Mouse (Mus musculus): Measurements from ENCODE around the gene Oas1e. TPM values are rescaled to one million over a fixed set of nuclear protein-coding genes. Genes with fewer than 3 reads are reported as not detected.

Gene Oas1e
- total and polyA plus RNA-seq, 2 experiments from 2014 or later = 0.21 TPM; not detected in 1

DNA sequence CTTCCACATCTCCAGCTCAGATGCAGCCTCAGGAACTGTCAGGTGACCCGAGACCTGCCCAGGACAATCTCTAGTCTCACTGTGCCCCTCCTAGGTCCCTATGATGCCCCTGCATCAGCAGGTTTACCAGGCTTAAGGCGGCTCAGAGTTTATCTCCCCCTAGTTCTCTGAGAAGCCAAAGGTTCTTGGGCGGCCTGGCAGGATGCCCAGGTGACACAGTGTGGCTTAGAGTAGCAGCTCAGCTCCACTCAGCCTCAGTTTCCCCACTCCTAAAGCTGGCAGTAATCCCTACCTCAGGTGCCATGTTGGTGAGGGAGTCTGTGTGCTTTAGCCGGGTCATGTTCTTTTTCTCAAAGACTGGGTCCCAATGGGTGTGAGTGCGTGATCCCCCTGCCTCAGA lies 18.5 kb downstream of the Oas1e start:
- H3K36me3 ChIP-seq (ENCODE audit: insufficient read depth) = no peaks in the 10 kb centered on the region
- TF ChIP-seq CTCF (IDR thresholded peaks at IDR 0.05; ENCODE audit: low read depth) = no peak
- no peak overlapping the region for H3K27ac ChIP-seq (ENCODE audit: low read depth, low read length)
- WGBS = 79% methylated on average over 5 of the region's 5 CpGs
- ATAC-seq (no peak), DNase-seq (no peak)
- no peaks in the 10 kb centered on the region for H3K9me3 ChIP-seq (ENCODE audit: low read length)
- H3K4me2 ChIP-seq (ENCODE audit: low read depth) = no peak overlapping the region
- H3K27me3 ChIP-seq (ENCODE audit: insufficient read depth, low read length) = no peaks in the 10 kb centered on the region
- no peak overlapping the region for H3K9ac ChIP-seq
- H3K4me3 ChIP-seq (ENCODE audit: low read depth, low read length) = no peak overlapping the region
- no peaks in the 10 kb centered on the region for H3K4me1 ChIP-seq (ENCODE audit: insufficient read depth)

DNA sequence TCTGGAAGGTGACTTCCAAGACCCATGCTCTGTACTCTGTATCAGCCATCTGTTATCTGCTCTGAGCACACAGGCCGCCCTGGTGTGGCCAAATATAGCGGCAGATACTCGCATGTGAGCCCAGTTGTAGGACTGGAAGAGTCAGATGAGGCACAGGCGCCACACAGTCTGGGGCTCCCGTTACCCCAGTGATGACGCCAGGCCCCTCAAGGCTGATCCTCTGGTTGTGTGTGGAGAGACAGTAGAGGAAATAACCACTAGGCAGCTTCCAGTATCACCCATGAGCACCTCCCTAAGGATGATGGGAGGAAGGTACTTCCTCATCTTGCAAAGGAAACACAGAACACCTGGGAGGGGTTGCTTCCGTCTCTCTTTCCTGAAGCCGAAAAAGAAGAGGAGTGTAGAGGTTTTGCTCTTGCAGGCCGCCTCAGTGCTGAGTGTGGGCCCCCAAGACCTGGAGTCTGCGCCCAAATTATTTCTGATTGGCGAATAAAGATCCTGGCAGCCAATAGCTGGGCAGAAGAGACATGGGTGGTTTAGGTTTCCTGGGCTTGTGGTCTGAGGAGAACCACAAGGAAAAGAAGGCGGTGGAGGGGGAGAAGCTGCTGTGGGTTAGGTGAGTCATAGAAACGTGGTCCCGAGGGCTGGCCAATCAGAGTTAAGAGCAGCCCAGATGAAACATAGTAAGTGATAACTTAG lies 19.9 kb downstream of the Oas1e start:
- no peak overlapping the region for H3K27ac ChIP-seq (ENCODE audit: low read depth, low read length)
- no peak overlapping the region for H3K9ac ChIP-seq
- no peaks in the 10 kb centered on the region for H3K27me3 ChIP-seq (ENCODE audit: insufficient read depth, low read length)
- H3K9me3 ChIP-seq (ENCODE audit: low read length) = no peaks in the 10 kb centered on the region
- H3K4me2 ChIP-seq (ENCODE audit: low read depth) = no peak overlapping the region
- no peak overlapping the region for H3K4me3 ChIP-seq (ENCODE audit: low read depth, low read length)
- no peak for ATAC-seq
- DNase-seq = no peak
- WGBS = 87% methylated on average over 14 of the region's 14 CpGs
- H3K36me3 ChIP-seq (ENCODE audit: insufficient read depth) = no peaks in the 10 kb centered on the region
- no peak for TF ChIP-seq CTCF (IDR thresholded peaks at IDR 0.05; ENCODE audit: low read depth)
- no peaks in the 10 kb centered on the region for H3K4me1 ChIP-seq (ENCODE audit: insufficient read depth)

DNA sequence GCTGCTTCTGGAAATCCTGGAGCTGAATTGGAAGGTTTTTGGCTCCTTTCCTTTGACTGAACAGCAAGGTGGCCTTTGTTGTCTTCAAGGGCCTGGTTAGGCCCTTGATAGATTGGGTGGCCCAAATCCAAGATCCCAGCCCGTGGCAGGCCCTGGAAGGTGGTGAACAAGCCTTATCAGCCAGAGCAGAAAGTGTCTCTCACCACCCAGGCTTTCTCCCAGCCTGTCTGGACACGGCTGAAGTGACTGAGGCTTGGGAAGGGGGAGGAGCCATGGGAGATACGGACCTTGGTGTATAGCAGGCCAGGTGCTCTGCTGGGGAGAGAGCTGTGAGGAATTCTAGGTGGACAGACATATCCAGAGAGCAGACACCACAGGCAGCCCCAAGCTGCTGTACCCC lies 25.9 kb downstream of the Oas1e start:
- H3K27ac ChIP-seq (ENCODE audit: low read depth, low read length) = no peak overlapping the region
- no peak overlapping the region for H3K9ac ChIP-seq
- DNase-seq (no peak), ATAC-seq (no peak)
- no peak overlapping the region for H3K4me3 ChIP-seq (ENCODE audit: low read depth, low read length)
- H3K9me3 ChIP-seq (ENCODE audit: low read length) = no peaks in the 10 kb centered on the region
- WGBS = 70% methylated on average over 3 of the region's 3 CpGs
- TF ChIP-seq CTCF (IDR thresholded peaks at IDR 0.05; ENCODE audit: low read depth) = no peak
- no peaks in the 10 kb centered on the region for H3K36me3 ChIP-seq (ENCODE audit: insufficient read depth)
- H3K27me3 ChIP-seq (ENCODE audit: insufficient read depth, low read length) = no peaks in the 10 kb centered on the region
- no peak overlapping the region for H3K4me2 ChIP-seq (ENCODE audit: low read depth)
- H3K4me1 ChIP-seq (ENCODE audit: insufficient read depth) = no peaks in the 10 kb centered on the region

DNA sequence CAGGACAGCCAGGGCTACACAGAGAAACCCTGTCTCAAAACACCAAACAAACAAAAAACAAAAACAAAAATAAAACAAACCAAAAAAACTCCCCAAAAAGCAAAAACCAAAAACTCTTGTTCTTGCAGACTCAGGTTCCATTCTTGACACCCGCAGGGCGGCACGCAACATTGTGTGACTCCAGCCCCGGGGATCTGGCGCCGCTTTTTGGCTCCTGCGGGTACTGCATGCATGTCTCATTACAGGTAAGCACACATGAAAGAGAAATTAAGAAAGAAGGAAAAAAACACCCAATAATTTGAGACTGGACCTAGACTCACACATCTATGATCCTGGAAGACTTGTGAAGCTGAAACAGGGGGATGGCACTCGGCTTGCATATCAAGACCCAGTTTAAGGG lies 30.3 kb downstream of the Oas1e start:
- Histone ChIP-seq H3K9ac (no peak overlapping the region), H3K4me1 (ENCODE audit: insufficient read depth) (no peaks in the 10 kb centered on the region), H3K36me3 (ENCODE audit: insufficient read depth) (no peaks in the 10 kb centered on the region), H3K27ac (ENCODE audit: low read depth, low read length) (no peak overlapping the region), H3K4me2 (ENCODE audit: low read depth) (no peak overlapping the region), H3K27me3 (ENCODE audit: insufficient read depth, low read length) (no peaks in the 10 kb centered on the region), H3K4me3 (ENCODE audit: low read depth, low read length) (no peak overlapping the region), H3K9me3 (ENCODE audit: low read length) (no peaks in the 10 kb centered on the region)
- 81% methylated on average over 8 of the region's 8 CpGs for WGBS
- ATAC-seq (no peak), DNase-seq (no peak)
- no peak for TF ChIP-seq CTCF (IDR thresholded peaks at IDR 0.05; ENCODE audit: low read depth)

DNA sequence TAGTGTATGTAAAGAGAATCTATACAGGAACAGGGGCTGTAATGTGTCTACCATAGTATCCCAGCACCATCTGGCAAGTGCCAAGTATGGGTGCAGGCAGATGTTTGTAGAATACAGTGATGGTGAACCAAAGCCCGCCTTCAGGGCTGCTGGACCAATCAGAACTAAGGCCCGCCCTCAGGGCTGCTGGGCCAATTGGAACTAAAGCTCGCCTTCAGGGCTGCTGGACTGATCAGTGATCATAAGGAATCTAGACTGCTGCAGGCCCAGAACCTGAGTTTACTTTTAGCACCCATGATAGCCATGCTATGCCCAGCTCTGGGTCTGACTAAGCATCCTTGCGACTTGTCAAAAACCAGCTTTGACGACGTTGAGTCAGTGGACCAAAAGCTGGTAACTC lies 33.4 kb downstream of the Oas1e start:
- no peak overlapping the region for H3K4me2 ChIP-seq (ENCODE audit: low read depth)
- H3K4me3 ChIP-seq (ENCODE audit: low read depth, low read length) = no peak overlapping the region
- H3K4me1 ChIP-seq (ENCODE audit: insufficient read depth) = no peaks in the 10 kb centered on the region
- no peak overlapping the region for H3K27ac ChIP-seq (ENCODE audit: low read depth, low read length)
- no peak overlapping the region for H3K9ac ChIP-seq
- TF ChIP-seq CTCF (IDR thresholded peaks at IDR 0.05; ENCODE audit: low read depth) = no peak
- H3K9me3 ChIP-seq (ENCODE audit: low read length) = no peaks in the 10 kb centered on the region
- H3K27me3 ChIP-seq (ENCODE audit: insufficient read depth, low read length) = no peaks in the 10 kb centered on the region
- WGBS = 26% methylated on average over 6 of the region's 6 CpGs
- ATAC-seq = peak; percentile 50; the same call in 1 of the 2 replicates
- no peak for DNase-seq
- no peaks in the 10 kb centered on the region for H3K36me3 ChIP-seq (ENCODE audit: insufficient read depth)

DNA sequence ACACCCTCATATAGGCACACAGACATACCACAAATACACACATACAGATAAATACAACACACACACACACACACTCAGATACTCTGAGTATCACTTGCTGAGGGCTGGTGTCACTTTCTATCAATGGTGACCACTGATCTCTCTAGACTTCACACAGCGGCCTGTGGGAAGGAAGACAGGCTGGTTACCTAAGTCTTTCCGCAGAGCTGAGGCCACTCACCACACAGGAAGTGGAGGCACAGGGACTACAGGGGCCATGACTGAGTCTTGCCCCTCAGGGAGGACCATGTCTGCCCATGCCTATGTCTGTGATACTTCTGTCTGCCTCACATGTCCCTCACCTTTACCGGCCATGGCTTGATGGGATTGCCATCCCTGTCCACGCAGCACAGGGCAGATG lies 41.1 kb downstream of the Oas1e start:
- Histone ChIP-seq H3K4me3 (ENCODE audit: low read depth, low read length) (no peak overlapping the region), H3K27ac (ENCODE audit: low read depth, low read length) (no peak overlapping the region), H3K9me3 (ENCODE audit: low read length) (no peaks in the 10 kb centered on the region), H3K4me1 (ENCODE audit: insufficient read depth) (no peaks in the 10 kb centered on the region), H3K36me3 (ENCODE audit: insufficient read depth) (no peaks in the 10 kb centered on the region), H3K4me2 (ENCODE audit: low read depth) (no peak overlapping the region), H3K9ac (no peak overlapping the region), H3K27me3 (ENCODE audit: insufficient read depth, low read length) (no peaks in the 10 kb centered on the region)
- TF ChIP-seq CTCF (IDR thresholded peaks at IDR 0.05; ENCODE audit: low read depth) = no peak
- DNase-seq (no peak), ATAC-seq (no peak)
- 90% methylated on average over 4 of the region's 4 CpGs for WGBS

DNA sequence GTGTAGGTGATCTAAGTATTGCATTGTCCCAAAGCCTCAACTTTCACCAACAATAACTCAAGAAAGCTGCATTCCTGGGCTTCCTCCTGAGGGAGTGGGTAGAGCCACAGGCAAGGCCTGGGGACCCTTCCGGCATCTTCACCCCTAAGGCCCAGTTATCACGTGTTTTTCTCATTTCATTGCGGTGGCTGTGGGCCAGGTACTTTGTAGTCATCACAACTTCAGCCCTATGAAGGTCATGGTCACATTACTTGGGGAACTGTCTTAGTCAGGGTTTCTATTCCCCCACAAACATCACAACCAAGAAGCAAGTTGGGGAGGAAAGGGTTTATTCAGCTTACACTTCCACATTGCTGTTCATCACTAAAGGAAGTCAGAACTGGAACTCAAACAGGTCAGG lies 42.5 kb downstream of the Oas1e start:
- Histone ChIP-seq H3K4me2 (ENCODE audit: low read depth) (no peak overlapping the region), H3K4me3 (ENCODE audit: low read depth, low read length) (no peak overlapping the region), H3K27ac (ENCODE audit: low read depth, low read length) (no peak overlapping the region), H3K4me1 (ENCODE audit: insufficient read depth) (no peaks in the 10 kb centered on the region), H3K9ac (no peak overlapping the region), H3K27me3 (ENCODE audit: insufficient read depth, low read length) (no peaks in the 10 kb centered on the region), H3K9me3 (ENCODE audit: low read length) (no peaks in the 10 kb centered on the region), H3K36me3 (ENCODE audit: insufficient read depth) (no peaks in the 10 kb centered on the region)
- no peak for DNase-seq
- TF ChIP-seq CTCF (IDR thresholded peaks at IDR 0.05; ENCODE audit: low read depth) = no peak
- ATAC-seq = no peak
- WGBS = 75% methylated on average over 3 of the region's 3 CpGs
